Mouse (Mus musculus): ENCODE data around the gene Psen2. TPM values are rescaled to one million over a fixed set of nuclear protein-coding genes. Genes with fewer than 3 reads are reported as not detected.

The Psen2 gene
- polyA plus RNA-seq, 1 experiment from 2014 or later, result 19.2 TPM

DNA sequence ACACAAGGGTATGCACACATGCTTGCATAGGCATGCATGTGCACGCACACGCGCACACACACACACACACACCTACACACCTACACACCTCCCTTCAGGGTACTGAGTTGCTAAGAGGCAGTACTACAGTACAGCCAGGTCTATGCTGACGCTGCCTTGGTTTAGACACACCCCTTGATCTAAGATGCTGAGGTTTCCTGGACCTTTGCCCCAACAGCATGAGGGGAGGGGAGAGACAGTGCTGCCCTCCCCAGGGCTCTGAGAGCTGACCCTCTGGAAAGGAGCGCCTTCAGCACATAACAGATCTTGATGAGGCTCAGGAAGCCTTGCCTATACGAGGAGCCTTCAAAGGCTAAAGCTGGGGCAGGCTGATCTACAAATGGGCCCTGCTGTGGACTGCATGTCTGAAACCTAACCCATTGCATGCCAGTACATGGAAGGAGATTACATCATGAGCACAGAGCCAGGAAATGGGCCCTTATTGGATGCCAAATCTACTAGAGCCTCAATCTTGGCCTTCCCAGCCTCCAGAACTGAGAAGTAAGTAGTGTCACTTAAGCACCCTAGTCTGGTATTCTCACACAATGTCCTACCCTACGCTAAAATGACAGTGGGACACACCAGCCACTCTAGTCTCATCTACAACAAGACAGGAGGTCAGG, 81.8 kb downstream of the Psen2 start:
- Histone ChIP-seq H3K27ac (no peak overlapping the region), H3K9me3 (no peaks in the 10 kb centered on the region), H3K36me3 (no peaks in the 10 kb centered on the region), H3K9ac (no peak overlapping the region), H3K4me2 (no peak overlapping the region), H3K4me1 (peaks cover 8% of the 10 kb centered on the region; the same call in 1 of the 2 replicates), H3K27me3 (replicated peaks) (no peaks in the 10 kb centered on the region), H3K4me3 (replicated peaks) (no peak overlapping the region)
- WGBS, result 80% methylated on average over 7 of the region's 7 CpGs
- no peak for ATAC-seq (ENCODE audit: insufficient read depth, low FRiP score, low read depth)

GRCm38 (mm10) chr1:180179840-180180239, 83.4 kb downstream of the Psen2 start:
- no peak overlapping the region for H3K9ac ChIP-seq
- no peak overlapping the region for H3K27ac ChIP-seq
- no peaks in the 10 kb centered on the region for H3K27me3 ChIP-seq (replicated peaks)
- no peak overlapping the region for H3K4me3 ChIP-seq (replicated peaks)
- H3K36me3 ChIP-seq, result no peaks in the 10 kb centered on the region
- no peaks in the 10 kb centered on the region for H3K9me3 ChIP-seq
- ATAC-seq (ENCODE audit: insufficient read depth, low FRiP score, low read depth), result no peak
- H3K4me1 ChIP-seq, result peaks cover 4% of the 10 kb centered on the region; the same call in 1 of the 2 replicates
- 78% methylated on average over 2 of the region's 2 CpGs for WGBS
- H3K4me2 ChIP-seq, result no peak overlapping the region

DNA sequence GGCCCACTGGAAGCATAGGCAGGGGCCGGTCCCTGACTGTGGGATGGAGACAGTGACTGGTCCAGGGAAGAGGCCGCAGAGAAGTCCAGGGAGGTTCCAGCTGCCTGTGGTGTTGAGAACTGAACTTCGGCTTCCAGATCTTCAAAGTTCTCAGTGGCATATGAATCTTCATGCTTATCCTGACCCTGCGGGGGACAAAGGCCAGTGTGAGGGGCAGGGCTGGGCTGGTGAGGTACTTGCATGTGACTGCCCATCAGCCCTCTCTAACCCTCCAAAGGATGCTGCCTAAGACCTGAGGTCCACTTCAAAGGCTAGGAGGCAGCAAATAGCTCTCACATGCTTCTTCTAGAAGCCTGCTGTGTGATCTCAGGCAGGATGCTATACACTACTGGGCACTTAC, 84.1 kb downstream of the Psen2 start:
- Histone ChIP-seq H3K9me3 (no peaks in the 10 kb centered on the region), H3K4me2 (no peak overlapping the region), H3K27me3 (replicated peaks) (no peaks in the 10 kb centered on the region), H3K27ac (no peak overlapping the region), H3K36me3 (no peaks in the 10 kb centered on the region), H3K4me3 (replicated peaks) (no peak overlapping the region), H3K4me1 (peaks cover 4% of the 10 kb centered on the region; the same call in 1 of the 2 replicates), H3K9ac (no peak overlapping the region)
- ATAC-seq (ENCODE audit: insufficient read depth, low FRiP score, low read depth), result no peak
- WGBS, result 94% methylated on average over 4 of the region's 4 CpGs

DNA sequence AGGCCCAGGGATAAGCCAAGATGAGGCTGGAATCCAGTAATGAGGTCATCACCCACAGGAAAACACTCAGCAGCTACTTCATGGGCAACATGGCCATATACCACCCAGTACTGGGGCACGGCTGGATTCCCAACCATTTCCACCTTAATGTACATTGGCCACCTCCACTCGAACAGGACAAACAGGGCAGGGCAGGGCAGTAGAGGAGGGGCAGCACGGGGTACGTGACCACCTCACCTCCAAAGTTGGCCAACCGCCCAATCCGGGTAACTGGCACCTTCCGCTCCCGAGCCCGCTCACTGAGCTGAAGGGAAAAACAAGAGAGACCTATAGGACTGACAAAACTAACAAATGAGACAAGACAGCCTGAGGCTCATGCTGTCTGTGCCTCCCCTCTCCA, 84.9 kb downstream of the Psen2 start:
- peaks cover 4% of the 10 kb centered on the region; the same call in 1 of the 2 replicates for H3K4me1 ChIP-seq

More for the DNA sequence above, 84.9 kb downstream of the Psen2 start:
- ATAC-seq (ENCODE audit: insufficient read depth, low FRiP score, low read depth), result no peak
- Histone ChIP-seq H3K36me3 (no peaks in the 10 kb centered on the region), H3K27me3 (replicated peaks) (no peaks in the 10 kb centered on the region), H3K4me3 (replicated peaks) (no peak overlapping the region), H3K9ac (no peak overlapping the region), H3K9me3 (no peaks in the 10 kb centered on the region), H3K4me2 (no peak overlapping the region), H3K27ac (no peak overlapping the region)
- WGBS, result 82% methylated on average over 9 of the region's 9 CpGs

Other genes with a start within 250 kb of the Psen2 start
- gene Coq8a, start 63.8 kb downstream of the Psen2 start, polyA plus RNA-seq (2015; fragmentation: Nextera tagmentation; extraction: Ambion mirVana), result 16.0 and 20.6 TPM in 2 replicates
- gene Itpkb, start 67.0 kb upstream of the Psen2 start, polyA plus RNA-seq (2015; fragmentation: Nextera tagmentation; extraction: Ambion mirVana), result 8.9 and 9.4 TPM in 2 replicates
- gene Stum, start 220.1 kb upstream of the Psen2 start, polyA plus RNA-seq (2015; fragmentation: Nextera tagmentation; extraction: Ambion mirVana), result 1.6 and 2.0 TPM in 2 replicates